Mouse (Mus musculus): ENCODE results near the gene Sptbn4.

DNA sequence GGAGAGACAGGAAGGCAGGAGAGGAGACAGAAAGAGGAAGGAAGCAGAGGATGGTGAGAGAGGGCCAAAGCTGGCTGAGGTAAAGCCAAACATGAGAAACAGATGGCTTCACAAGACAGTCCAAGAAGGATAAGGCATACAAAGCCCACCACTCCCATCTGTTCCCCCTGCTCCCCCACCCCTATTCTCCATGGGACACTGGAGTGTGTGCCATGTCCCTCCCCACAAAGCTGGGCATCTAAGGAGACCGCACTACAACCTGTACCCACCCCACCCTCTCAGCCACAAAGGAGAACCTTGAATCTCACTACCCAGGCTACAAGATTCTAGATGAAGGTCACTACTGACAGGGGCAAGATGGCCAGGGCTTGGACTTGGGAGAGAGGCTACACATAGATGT is 20.1 kb downstream of the Sptbn4 start:
- TF ChIP-seq CTCF (IDR thresholded peaks at IDR 0.05; ENCODE audit: low read depth) (no peak), EP300 (IDR thresholded peaks at IDR 0.05; ENCODE audit: low read depth) (no peak)
